Mouse (Mus musculus) liver, postnatal 0 days (tissue): ENCODE measurements around the gene Psmd4.

Source experiments
- CTCF ChIP-seq: sonication (generic); IDR thresholded peaks from 2 replicates; pipeline ENCODE4 v1.5.1; 2016; ENCODE audit warnings: antibody characterized with exemption, low read depth
- EP300 ChIP-seq: IDR thresholded peaks from 2 replicates; pipeline ENCODE4 v1.6.1; 2016; ENCODE audit warnings: antibody characterized with exemption, low read depth, mild to moderate bottlenecking

DNA sequence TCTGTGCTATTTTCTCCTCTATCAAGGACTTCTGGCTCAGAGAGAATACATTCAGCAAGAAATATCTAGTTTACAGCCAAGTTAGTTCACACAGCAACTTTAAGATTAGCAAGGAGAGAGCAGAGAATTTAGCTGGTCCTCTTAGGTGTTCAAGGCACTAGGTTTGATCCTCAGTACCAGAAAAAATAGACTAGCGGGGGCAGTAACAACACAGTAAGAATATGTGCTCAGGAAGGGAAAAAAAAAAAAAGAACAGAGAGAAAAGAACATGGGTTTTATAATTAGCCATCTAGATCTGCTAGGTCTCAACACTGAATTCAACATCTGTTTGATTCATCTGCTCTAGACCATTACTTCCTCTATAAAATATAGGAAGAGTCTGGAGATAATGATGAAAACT is 45.7 kb upstream of the Psmd4 start:
- TF ChIP-seq CTCF, result no peak
- no peak for TF ChIP-seq EP300
